Mouse (Mus musculus) adrenal gland, postnatal 4 days (tissue): ENCODE measurements around the gene Zfp638. TPM values are rescaled to one million over a fixed set of nuclear protein-coding genes. Genes with fewer than 3 reads are reported as not detected.
"Not testable (repeated sequence)": the region's sequence is repeated elsewhere in the genome, so short reads cannot be mapped to it uniquely, and the experiment has no call there.

Source experiments
- DNase-seq, 2 experiments: peaks; one replicate each; pipeline ENCODE4 v3.0.0; 2021 to 2022; ENCODE audit warnings: low spot score in 2 of 2, mixed read lengths in 2 of 2
- long read RNA-seq, 2 experiments: library from polyadenylated mRNA; stranded (forward); transcript quantifications; one replicate each; pipeline ENCODE4 v2.0.0; 2021
- total RNA-seq, 2 experiments: library from RNA; stranded (reverse); gene quantifications; 2 replicates each; pipeline ENCODE4 v1.2.3; 2021

The Zfp638 gene
- total RNA-seq: 100 to 1,000 TPM in 1 of 2 experiments, 10 to 100 TPM in 1; 99.9 to 101 TPM
- long read RNA-seq, experiment 1, partial matches to known transcripts: 0 of 6 reads
- long read RNA-seq, experiment 1, other reads (novel, unspliced or antisense): 1 of 6 reads
- long read RNA-seq, experiment 2, partial matches to known transcripts: 4 of 19 reads
- long read RNA-seq, experiment 2, other reads (novel, unspliced or antisense): 10 of 19 reads

DNA sequence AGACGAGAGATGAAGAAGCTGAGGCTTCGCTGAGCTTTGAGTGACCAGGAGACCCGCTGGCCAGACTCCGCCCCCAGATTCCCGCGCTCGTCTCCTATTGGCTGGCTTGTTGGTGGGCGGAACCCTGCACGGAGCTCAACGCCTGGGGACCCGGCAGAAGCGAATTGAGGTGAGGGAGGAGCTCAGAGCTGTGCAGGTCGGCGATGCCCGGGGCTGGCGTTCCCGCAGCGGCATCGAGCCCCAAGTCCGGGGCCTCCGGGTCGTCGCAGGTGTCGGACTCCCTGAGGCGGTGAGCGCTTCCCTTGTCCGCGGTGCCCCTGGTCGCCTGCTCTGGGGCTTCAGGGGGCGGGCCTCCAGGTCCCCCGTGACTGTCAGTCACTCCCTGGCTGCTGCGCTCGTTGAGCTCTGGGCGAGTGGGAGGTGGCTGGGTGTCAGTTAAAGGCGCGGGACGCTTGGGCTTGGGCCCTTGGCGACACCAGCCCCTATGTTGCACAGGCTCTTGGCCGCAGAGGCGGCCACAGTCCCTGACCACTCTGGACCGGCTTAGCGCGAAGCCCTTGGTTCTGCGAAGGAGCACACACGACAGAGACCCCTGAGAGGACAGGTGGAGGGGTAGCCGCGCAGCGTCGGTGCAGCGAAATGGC lies at the start of gene Zfp638:
TSS of gene Zfp638 (plus strand) at position 156 of the 644 bp plus-strand sequence.
- peak; percentile 86 to 91 for DNase-seq

DNA sequence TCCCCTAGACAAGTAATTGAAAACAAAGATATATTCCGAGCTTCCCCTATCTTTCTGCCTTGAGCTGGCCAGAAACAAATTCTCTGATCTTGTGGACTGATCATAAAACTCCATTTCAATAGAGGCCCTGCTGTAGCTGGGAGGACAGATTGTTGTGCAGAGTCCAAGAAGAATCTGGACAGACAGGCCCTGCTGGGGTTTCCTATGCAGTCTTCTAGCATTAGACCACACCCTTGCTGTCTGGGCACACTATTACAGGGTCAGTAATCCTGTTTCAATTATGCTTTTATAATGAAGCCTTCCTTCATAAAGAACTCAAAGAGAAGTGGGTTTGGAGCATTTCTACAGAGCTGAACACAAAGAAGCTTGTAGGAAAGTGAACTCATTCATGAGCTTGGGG lies 47.9 kb upstream of the Zfp638 start:
- DNase-seq: no peak

DNA sequence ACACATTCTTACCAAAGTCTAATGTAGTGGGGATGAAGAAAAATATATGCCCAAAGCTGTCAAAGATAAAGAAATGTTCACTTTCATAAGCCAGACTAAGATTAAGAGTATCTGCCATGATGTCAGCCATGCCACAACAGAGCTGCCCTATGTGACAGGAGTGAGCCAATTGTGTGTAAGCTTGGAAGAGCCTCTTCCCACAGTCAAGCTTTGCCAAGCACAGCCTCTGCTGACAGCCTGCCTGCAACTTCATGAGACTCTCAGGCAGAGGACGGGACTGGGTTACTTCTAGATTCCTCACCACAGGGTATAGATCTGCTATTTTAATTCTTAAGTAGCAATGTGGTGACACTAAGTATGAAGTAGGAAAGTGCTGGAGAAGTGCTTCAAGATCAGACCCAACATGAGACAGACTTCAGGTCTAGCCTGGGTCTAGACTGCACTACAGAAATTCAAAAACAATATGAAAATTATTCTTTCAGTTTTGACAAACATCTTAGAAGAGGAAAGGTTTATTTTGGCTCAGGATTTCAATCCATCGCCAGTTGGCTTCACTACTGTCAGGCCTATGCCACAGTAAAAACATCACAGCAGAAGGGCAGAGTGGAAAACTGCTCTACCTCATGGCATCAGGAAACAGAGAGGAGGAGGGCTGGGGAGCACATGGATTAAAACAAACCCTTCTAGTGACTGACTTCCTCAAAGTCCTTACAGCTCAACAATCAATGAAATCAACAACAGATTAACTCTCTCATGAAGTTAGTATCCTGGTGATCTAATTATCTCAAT lies 46.0 kb upstream of the Zfp638 start:
- DNase-seq: no peak

DNA sequence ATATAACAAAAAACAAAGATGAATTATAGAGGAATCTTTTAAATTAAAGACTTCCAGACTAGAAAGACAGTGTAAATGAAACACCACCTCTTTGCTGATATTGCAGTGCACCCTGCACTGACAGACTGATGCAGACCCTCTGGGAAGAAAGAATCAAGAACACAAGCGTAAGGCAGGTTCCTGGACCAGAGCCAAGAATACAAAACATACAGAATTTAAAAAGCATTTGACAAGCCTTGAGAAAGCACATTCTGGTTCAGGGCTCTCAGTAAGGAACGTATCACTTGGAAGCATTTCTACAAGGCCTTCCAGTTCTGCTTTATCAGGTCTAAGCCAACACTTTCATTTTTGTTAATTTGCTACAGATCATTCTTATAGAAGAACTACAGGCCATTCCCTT lies 45.1 kb upstream of the Zfp638 start:
- DNase-seq: no peak

DNA sequence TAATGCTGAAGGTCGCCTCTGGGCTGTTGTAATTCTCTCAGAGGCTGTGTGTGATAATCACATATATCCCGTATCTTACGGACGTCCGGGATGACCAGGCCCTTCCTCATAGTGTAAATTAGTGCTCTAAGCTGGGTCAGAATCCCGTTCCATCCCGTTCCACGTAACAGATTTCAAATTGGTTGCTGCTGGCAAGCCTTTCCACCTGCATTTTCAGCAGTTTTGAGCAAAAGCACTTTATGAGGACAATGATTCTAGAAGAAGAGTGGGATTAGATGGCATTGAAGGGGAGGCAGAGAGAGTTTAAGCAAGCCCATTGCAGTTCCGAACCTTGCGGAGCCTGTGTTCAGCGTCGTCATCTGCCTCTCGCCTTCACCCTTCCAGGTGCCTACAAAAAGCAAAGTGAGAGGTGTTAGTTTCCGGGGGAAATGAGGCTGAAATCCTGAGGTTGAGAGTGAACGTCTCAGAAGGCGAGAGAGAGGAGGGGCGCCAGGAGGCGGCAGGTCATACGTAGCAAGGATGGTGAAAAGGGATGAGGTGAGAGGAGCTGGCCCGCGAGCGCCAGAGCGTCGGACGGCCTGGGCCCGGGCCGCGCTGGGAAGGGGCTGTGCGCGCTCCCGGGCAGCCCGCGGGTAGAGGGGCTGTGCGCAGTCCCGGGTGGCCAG lies 35.8 kb upstream of the Zfp638 start:
- DNase-seq: no peak

DNA sequence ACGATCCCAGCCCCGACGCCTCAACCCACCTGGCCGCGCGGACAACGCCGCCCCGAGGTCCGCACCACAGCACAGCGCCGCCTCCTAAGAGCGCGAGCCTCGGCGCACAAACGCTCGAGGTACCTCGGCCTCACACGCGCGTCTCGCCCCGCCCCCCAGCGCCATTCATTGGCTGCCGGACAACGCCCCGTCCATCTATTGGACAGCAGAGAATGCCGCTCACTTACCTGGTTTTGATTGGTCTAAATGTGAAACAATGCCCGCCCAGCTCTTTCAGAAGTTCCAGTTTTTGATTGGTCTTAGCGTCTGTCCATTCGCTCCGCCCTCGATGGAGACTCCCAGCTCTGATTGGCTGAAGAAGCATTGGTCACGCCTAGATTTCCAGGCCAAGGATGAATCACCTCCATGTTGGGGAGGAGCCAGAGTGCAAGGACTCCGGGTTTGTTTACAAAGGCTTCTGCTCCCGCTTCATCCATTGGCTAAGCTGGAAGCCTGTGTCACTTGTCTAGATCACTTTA lies 35.2 kb upstream of the Zfp638 start, which contains the start of gene Paip2b:
TSS of gene Paip2b (minus strand) at position 136 of the 518 bp plus-strand sequence.
- peak; percentile 93 to 94 for DNase-seq

DNA sequence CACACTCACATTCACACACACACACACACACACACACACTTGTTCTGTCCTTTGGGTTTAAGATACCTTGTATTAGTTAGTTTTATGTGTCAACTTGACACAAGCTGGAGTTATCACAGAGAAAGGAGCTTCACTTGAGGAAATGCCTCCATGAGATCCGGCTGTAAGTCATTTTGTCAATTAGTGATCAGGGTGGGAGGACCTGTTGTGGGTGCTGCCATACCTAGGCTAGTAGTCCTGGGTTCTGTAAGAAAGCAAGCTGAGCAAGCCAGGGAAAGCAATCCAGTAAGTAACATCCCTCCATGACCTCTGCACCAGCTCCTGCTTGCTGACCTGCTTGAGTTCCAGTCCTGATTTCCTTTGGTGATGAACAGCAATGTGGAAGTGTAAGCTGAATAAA lies 34.5 kb upstream of the Zfp638 start:
- not testable (repeated sequence) for DNase-seq

DNA sequence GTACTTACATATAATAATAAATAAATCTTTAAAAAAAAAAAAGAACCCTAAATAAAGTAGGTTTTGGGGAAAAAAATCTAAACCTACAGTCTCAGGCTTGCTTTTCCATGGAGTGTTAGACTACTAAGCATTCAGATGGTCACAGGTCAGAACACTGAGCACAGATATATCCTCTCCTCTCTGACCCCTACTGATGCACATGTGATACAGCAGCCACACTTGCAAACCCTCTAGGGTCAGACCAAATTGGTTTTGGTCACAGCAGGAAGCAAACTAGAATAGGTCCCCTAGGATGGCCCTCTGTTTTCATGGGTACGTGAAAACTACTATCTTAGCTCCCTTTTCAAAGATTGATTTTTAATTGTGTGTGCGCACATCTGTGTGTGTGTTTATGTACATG lies 30.1 kb upstream of the Zfp638 start:
- no peak for DNase-seq

DNA sequence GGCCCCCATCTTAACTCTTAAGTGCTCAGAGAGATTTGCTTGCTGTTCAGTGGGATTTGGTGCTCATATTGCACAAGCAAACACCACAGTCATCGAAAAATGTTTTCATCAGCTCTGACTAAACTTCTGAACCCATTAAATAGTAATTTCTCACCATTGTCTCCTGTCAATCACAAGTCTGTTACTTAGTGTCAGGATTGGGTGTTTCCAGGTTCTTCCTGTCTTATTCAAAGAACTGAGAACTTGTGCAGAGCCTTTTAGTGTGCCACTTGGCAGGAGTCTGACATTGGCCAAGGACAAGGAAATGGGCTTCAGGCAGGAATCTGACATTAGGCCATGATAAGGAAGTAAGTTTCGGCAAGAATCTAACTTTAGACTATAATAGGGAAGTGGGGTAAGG lies 28.9 kb upstream of the Zfp638 start:
- DNase-seq: no peak

DNA sequence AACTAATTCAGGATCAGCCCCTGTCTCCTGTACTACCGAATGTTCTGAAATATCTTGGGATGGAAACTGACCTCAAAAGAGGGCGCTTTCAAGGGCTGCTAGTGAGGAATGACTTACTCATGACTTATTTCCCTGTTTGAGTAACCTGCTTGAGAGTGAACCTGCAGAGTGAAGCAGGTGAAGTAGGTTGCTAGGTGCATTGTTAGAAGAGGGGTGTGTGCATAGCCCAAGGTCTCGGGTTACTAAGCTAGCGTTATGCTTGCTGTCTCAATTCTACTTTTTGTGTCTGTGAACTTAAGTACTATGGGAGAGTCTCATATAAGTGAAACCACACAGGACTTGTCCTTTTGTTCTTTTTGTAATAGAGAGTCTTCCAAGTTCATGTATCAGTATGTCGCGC lies 26.8 kb upstream of the Zfp638 start:
- DNase-seq: no peak

DNA sequence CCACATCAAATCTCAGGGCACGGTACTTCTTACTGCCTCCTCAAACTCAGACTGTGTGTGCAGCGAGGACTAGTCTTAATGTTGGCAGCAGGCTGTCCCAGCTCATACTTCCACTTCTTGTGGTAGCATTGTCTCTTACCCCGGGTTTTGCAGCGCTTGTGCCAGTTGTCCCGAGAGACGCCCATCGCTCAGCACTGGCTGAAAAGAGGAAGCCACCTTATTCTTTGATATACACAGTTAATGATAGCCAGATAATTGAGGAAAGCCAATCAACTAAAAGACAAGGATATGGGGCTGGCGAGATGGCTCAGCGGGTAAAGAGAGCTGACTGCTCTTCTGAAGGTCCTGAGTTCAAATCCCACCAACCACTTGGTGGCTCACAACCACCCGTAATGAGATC lies 22.0 kb upstream of the Zfp638 start:
- DNase-seq: no peak

DNA sequence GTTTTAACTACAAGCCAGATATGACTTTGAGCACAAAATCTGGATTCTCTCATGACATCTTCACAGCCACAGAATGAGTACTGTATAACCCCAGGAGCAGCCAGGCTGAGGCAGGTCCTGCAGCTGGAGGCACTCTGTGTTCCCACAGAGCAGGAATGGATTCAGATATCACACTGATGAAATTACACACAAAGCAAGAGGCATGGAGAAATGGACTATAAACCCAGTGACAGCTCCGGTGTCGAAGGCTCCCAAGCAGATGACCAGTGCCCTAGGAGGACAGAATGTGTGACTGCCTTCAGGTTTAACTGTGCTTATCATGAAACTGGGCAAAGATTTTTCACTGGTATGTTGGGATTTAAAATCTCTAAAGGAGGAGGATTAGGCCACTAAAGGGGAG lies 20.8 kb upstream of the Zfp638 start:
- no peak for DNase-seq

DNA sequence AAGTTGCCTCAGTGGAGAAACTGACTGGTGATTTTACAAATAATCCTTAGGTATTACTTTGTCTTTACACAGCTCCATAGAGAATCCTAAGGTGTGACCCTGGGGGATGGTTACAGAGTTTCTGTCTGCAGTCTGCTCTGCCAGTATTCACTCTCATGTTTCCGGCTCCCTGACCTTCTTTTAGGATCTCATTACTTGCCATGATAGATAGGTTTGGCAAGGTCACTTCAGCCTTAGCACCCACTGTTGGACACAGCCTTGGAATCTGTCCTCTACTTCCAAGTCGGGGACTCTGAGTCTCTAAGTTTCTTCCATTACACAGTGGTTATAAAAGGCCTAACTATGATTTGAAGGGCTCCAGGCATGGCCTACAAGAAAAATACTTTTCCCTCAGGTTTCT lies 17.5 kb upstream of the Zfp638 start:
- DNase-seq: no peak

DNA sequence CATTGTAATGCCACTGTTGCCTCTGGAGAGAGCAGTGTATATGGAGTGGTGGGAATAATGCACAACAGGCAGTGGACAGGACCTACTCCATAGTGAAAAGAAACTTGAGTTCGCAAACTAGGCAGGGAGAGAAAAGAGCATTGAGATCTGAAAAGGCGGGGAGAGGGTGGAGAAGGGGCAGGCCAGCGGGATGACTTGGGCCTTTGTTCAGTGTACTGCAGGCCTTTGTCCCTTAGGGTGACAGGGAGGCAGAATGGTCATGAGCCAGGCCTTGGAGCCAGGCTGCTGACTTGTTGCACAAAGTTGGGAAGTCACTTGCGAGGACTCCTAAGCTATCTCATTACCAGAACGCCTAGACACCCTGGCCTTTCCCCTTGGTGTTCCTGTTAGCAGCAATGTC lies 9.4 kb upstream of the Zfp638 start:
- no peak for DNase-seq

DNA sequence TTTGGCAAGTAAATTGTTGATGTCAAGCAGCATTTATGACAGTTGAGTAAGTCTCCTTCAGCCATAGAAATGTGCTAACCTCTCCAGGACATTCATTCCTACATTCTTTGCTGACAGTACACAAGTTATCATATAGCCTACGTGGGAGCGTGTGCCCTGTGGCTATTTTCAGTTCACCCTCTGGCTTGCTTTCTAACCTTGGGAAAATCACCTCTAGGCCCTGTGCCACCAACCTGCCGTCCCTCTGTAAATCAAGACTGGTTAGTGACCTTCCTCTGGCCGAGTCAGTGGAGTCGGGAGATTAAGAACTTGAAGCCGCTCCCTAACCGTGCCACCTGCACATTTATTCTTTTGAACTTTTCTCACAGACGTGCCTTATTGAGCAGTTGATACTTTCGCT lies 6.9 kb upstream of the Zfp638 start:
- DNase-seq: no peak

DNA sequence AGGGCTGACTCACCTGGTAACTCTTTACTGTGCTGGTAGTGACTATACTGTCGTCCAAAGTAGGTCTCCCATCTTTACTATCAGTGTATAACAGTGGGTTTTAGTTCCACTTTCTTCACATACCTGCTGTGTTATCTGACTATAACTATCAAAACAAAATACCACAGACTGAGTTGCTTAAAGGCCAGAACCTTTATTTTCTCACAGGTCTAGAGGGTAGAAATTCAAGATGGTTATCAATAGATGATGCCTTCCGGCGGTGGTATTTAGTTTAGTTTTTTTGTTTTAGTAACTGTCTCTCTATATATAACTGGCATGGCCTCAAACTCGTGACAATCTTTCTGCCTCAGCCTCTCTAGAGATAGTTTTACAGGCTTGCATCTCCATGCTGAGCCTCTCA lies 3.4 kb upstream of the Zfp638 start:
- no peak for DNase-seq

DNA sequence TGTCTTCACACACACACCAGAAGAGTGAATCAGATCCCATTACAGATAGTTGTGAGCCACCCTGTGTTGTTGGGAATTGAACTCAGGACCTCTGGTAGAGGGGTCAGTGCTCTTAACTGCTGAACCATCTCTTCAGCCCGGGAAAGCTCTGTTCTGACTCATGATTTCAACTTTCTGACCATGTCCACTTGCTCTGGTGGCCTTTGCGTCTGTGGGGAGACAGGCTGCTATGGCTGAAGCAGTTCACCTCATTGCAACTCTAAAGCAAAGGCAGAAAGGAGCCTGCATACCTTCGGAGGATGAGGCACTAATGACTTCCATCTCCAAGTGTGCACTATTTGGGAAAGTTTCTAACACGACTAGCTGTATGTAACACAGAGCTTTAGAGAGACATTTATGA lies 486 bp upstream of the Zfp638 start:
- no peak for DNase-seq

DNA sequence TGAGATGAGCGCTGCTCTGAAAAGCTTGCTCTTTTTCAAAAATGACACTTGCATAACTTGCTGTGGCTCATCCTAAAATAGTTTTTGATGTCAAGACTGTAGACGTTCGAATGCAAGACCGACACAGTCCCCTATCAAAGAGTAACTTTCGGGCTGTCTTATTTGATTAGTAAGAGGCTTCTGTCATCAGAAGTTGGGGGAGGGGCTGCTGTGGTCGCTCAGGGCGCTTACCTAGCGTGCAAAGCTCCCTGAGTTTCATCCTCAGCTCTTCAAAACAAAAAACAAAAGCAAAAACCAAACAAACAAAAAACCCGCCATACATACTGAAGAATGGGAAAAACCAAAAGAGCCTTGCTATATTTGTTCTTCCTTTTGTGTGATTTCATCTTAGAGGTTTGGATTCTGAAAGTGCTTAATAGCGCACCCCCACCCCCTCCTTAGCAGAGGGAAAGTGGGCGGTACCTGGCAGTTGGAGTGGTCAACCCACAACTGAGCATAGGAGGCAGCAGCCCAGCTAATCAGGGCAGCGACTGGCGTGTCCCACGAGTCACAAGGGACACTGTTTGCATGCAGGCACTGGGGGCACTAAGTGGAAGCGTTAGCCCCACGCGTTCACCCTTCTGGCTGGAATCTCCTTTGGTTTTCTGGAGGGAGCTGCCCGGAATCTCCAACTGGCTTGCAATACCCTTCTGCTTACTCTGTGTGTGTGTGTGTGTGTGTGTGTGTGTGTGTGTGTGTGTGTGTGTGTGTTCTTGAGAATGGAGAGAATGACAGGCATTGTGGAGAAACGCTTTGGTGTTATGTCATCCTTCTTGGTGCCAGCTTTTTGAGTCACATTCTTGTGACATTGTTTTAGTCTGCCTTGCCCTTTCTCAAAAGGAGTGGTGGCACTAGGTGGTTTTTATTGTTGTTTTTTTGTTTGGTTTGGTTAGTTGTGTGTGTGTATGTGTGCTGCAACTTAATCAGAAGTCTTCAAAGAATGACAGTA lies 983 bp downstream of the Zfp638 start:
- DNase-seq: peak; percentile 23 to 50

DNA sequence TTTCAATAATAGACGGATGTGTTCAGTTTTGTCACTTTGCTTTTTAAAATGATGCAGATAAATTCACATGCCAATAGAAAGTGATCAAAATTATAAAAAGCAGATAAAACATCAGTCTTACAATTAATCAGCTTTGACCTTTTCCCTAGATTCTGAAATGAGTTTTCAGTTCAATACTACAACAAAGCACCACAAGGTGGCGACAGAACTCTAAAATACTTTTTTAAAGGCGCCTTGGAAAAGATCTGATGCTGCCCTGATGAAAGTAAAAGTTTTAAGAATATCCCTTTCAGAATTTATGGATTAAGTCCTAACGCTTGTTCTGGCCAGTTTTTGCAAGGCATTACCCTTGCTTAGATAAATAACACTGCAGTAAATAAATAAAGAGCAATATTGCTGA lies 12.9 kb downstream of the Zfp638 start:
- no peak for DNase-seq

DNA sequence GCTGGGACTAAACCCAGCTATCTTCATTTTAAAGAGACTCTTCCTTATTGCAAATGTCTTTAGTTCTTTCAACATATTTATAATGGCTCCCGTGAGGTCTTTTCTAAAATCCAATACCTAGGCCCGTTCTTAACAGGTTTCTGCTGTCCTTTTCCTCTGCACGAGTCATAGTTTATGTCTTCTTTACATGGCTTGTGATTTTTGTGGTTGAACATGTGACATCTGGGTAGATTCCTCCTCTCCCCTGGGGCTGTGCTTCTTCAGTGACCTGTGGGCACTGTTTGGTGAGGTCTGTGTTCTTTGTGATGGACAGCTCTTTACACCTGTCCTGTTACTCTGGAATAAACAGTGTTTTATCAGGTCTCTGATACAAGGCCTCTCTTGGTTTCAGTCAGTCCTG lies 19.9 kb downstream of the Zfp638 start:
- no peak for DNase-seq
